Mouse (Mus musculus): ENCODE measurements around the gene Ubxn6.
A peak's percentile ranks its signal among the peaks of the same experiment; 100 is the strongest.

The Ubxn6 gene

GRCm38 (mm10) chr17:56022131-56022988, 52.5 kb downstream of the Ubxn6 start:
- DNase-seq: no peak

GRCm38 (mm10) chr17:56021161-56021910, 53.5 kb downstream of the Ubxn6 start:
- DNase-seq: no peak

GRCm38 (mm10) chr17:56020400-56021084, 54.3 kb downstream of the Ubxn6 start:
- no peak for DNase-seq

GRCm38 (mm10) chr17:56018347-56019131, 56.3 kb downstream of the Ubxn6 start:
- peak; percentile 69 for DNase-seq

- no peak for DNase-seq
Observed at GRCm38 (mm10) chr17:56017848-56018247, 57.0 kb downstream of the Ubxn6 start.

All from kidney, adult 9 months (tissue).